Mouse (Mus musculus) CD8-positive naive resting alpha-beta T cell, adult 2 months (primary cell): ENCODE data around the gene Itih1.

ENCODE experiments used
- DNase-seq, 2 experiments: peaks; one replicate each; pipeline ENCODE4 v3.0.0; 2022; ENCODE audit warnings: low read depth in 2 of 2, low spot score in 2 of 2

The Itih1 gene

DNA sequence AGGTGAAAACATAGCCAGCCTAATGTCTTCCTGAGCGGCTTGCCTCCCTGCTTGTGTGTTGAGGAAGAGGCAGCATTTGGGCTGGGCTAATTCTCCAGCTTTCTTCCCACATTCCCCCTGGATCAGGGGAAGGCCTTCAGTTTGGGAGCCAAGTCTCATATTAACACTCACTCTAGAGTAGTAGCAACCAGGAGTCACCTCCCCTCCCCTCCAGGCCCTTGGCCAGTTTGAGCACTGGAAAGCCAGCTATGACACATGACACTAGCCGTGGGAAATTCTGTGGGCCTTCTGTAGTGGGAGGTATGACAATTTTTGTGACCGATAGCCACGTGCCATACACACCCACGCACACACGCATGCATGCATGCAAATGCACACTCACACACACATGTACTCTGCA is 37.1 kb downstream of the Itih1 start:
- DNase-seq: no peak

DNA sequence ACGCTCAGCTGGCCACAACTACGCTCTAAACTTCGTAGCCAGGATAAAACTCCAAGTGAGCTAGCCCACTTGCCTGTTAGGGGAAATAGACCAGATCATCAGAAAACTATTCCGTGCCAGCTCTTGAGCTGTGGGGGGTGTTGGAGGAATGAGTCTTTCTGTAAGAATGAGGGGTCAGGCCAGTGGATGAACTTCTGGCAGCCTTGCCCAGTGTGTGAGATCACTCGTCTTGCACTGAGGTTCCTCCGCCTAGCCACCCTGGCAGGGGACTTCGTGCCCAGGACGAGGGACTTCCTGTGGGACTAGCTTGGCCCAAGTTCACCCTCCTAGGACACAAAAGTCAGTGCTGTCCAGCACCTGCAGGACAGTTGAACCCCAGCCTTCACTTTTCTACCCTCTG is 38.8 kb downstream of the Itih1 start:
- no peak for DNase-seq

DNA sequence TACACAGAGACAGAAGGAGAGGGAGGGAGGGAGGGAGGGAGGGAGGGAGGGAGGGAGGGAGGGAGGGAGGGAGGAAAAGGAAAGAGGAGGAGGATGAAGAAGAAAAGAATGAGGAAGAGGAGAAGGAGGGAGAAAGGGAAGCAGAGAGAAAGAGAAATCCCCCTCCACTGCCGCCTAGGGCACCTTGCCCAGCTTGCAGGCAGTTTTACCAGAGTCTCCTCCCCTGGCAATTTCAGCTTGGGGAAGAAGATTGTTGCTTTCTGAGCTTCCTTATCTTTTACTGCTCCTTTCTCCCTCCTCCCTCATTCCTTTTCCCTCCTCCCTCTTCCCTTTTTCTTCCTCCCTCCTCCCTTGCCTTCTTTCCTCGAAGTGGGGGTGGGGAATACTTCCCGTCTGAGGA is 40.1 kb downstream of the Itih1 start:
- no peak for DNase-seq

DNA sequence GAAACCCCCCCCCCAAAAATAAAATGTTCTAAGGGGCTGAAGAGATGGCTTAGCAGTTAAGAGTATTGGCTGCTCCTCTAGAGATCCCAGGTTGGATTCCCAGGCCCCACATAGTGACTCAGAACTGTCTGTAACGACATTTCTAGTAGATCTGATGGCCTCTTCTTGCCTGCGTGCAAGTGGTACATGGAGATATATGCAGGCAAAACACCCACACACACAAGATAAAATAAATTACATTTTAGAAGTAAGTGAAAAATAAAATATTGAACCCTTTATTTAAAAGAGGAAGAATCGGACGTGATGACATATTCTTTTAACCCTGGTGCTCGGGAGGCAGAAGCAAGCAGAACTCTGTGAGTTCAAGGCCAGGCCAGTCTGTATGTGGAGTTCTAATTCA is 40.5 kb downstream of the Itih1 start:
- DNase-seq: no peak

DNA sequence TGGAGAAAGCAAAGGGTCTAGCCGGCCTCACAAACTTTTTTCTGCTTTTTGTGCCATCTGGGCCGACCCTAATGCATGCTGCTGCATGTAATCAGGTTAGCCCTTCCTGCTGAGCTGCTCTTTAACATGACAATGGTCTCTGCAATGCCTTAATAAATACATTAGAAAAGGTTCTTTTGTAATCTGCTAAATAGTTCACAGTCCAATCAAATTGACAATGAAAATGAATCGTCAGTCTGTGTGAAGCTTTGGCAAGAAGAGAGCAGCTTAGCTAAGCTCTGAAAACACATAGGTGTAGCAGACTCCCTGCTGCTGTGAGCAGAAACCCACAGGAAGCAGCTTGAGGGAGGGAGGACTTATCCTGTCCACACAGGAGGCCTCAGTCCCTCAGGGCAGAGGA is 43.1 kb downstream of the Itih1 start:
- no peak for DNase-seq

DNA sequence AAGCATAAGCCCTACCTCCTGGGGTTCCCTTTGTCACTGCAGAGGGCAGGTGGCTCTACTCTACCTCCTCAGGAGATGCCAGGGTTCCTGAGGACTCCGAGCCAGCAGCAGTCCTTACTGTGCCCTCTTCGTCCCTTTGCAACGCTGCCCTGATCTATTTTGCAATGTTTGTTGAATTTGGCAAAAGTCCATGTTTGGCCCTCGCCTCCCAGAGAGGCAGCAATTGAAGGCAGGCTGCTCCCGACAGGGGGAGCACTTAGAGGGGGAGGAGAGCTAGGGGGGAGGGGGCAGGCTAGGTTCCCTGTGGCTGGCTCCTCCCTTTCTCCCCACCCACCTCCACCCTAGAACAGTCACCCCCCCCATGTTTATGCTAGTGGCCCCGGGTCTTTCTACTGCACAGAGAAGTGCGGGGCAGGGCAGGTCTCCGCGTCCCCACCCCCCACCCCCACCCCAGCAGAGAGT is 54.8 kb downstream of the Itih1 start:
- DNase-seq: no peak

DNA sequence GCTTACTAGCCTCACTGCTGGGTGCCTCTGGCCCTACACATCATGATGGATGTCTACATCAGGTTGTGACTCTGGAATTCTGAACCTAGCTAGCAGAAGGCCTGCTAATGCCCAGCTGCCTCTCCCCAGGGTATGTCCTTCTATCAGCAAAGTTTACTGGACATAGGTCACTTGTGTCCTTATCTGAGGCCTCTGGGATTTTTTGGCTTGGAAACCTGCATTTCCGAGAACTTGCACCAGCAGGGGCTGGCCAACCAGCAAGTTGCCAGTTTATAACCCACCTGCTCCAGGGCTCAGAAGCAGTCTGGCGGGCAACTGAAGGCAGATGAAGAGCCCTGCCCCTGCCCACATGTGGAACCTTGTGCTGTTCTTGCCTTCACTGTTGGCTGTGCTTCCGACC is 56.9 kb downstream of the Itih1 start, which contains the start of gene Itih4:
Itih4 (plus strand) TSS at position 273 of the 400 bp plus-strand sequence.
- no peak for DNase-seq

DNA sequence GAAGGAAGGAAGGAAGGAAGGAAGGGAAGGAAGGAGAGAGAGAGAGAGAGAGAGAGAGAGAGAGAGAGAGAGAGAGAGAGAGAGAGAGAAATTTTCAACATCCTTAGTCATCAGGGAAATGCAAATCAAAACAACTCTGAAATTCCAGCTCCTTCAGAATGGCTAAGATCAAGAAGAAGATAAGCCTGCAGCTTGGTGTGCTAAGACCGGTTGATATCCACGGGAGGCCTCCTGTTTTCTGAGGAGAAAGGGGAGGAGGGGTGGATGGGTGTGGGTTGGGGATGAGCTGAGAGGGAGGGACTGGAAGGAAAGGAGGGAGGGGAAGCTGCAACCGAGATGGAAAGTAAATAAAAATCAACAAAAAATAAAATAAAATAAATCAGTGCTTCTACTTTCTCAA is 57.8 kb downstream of the Itih1 start:
- no peak for DNase-seq

DNA sequence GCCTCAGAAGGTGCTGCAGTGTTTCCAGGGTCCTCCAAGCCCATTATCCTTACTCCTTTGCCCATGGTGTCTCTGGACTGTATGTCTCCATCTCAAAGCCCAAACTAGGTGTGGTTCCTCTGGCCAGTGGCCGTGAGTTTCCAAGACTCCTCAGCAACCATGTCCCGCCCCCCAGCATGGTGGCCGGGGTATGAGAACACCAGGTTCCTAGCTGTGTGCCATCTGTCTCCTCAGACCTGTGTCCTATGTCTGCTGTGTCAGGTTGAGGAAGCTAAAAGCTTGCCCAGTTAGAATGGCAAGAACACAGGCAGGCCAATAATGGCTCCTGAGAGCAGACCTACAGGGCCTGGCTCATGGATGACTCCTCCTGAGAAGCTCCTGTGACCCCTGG is 61.4 kb downstream of the Itih1 start:
- no peak for DNase-seq

DNA sequence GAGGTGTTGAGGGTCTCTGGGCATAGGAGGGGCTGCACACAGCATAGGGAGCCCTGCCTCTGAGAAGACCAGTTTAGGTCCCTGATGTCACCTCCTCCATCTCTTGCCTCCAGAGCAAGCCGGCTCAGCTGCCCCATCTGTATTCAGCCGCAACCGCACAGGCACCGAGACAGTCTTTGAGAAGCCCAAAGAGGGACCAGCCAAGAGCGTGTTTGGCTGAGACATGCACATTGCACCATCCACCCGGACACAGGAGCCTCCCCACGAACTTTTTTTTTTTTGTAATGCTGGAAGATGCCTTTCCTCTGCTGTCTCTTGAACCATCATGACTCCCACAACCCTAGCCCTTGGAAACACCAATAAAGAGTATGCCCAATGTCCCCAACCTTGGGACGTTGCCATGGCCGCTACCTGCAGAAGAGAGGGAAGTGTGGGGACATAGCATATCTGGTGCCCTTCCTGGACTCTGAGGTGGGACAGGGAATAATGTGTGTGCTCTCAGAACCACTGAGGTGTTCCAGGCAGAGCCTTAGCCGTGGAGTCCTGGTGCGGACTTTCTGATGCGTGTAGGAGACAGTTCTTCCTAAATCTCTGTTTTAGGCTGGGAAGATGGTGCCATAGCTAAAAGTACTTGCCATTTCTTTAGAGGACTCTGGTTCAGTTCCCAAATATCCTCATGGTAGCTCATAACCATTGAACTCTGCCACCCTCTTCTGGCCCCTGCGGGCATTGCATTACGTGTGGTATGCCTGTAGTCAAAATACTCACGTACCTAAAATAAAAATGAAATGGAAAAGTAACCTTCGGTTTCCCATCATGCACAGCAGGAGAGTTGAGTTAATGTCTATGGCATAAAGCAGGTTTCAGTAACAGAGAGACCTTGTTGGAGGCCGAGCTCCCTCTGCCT is 62.0 kb downstream of the Itih1 start:
- no peak for DNase-seq

DNA sequence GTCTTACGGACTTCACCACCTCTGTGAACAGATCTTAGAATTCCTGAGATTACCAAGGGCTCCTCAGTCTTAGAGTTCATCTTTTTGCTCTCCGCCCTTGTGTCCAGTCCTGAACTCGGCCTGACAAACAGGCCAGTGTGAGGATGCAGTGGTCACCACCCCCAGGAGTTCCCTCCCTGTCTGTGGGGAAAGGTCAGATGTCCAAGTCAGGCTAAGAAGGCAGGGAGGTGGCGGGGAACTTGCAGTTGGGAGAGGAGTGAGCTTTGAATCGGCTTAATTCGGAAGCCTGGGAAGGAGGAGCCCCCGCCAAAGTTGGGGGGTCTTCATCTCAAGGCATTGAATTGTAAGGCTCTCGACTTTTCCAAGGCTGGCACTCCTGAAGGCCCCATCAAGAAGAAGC is 62.8 kb downstream of the Itih1 start:
- DNase-seq: no peak

DNA sequence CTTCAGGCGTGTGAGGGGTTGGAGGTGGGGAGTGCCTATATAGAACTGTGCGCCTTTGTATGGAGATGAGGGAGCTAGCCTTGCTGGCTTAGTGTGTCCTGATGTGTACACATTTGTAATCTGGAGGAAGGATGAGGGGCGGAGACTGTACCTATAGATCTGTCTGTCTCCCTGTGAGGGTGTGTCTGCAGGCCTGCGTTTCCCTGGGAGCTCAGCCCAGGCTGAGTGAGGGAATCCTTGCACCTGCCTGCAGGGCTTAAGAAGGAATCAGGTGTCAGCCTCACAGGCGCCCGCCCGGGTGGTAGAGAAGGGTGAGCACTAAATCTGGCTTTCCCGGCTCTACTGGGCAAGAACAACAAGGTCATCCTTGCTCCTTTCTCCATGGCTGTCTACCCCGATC is 63.3 kb downstream of the Itih1 start:
- no peak for DNase-seq
